Mouse (Mus musculus) lung, adult 18-20 months (tissue): ENCODE results near the gene Limch1.

Experiments used
- DNase-seq, 2 experiments: peaks; one replicate each; pipeline ENCODE4 v3.0.0; 2022; ENCODE audit warnings: mixed read lengths in 2 of 2

Limch1 gene

GRCm38 (mm10) chr5:66836892-66837291 lies 91.3 kb downstream of the Limch1 start:
- no peak for DNase-seq

GRCm38 (mm10) chr5:66841971-66842370 lies 96.3 kb downstream of the Limch1 start:
- no peak for DNase-seq

GRCm38 (mm10) chr5:66842776-66843175 lies 97.1 kb downstream of the Limch1 start:
- no peak for DNase-seq

- DNase-seq, result peak in 1 of 2 experiments; percentile 33
Measured at GRCm38 (mm10) chr5:66848136-66848535, 102.5 kb downstream of the Limch1 start.

- peak; percentile 70 to 76 for DNase-seq
Measured at GRCm38 (mm10) chr5:66849148-66849547, 103.5 kb downstream of the Limch1 start.

GRCm38 (mm10) chr5:66850721-66851251 lies 105.2 kb downstream of the Limch1 start:
- no peak for DNase-seq

GRCm38 (mm10) chr5:66851708-66852107 lies 106.1 kb downstream of the Limch1 start:
- no peak for DNase-seq

GRCm38 (mm10) chr5:66854263-66854662 lies 108.6 kb downstream of the Limch1 start:
- no peak for DNase-seq

GRCm38 (mm10) chr5:66855358-66856107 lies 109.9 kb downstream of the Limch1 start:
- peak; percentile 26 to 42 for DNase-seq

GRCm38 (mm10) chr5:66859506-66859905 lies 113.9 kb downstream of the Limch1 start:
- no peak for DNase-seq

GRCm38 (mm10) chr5:66861232-66862035 lies 115.8 kb downstream of the Limch1 start:
- peak; percentile 39 to 59 for DNase-seq

- DNase-seq, result peak; percentile 28 to 60
Measured at GRCm38 (mm10) chr5:66862151-66862550, 116.5 kb downstream of the Limch1 start.

- no peak for DNase-seq
Measured at GRCm38 (mm10) chr5:66865229-66865628, 119.6 kb downstream of the Limch1 start.

GRCm38 (mm10) chr5:66866019-66866418 lies 120.4 kb downstream of the Limch1 start:
- DNase-seq, result peak; percentile 46 to 52

GRCm38 (mm10) chr5:66869545-66869944 lies 123.9 kb downstream of the Limch1 start:
- no peak for DNase-seq

- DNase-seq, result no peak
Measured at GRCm38 (mm10) chr5:66871521-66872050, 126.0 kb downstream of the Limch1 start.

- peak; percentile 36 to 51 for DNase-seq
Measured at GRCm38 (mm10) chr5:66872053-66872452, 126.4 kb downstream of the Limch1 start.

- no peak for DNase-seq
Measured at GRCm38 (mm10) chr5:66872681-66873080, 127.1 kb downstream of the Limch1 start.

- no peak for DNase-seq
Measured at GRCm38 (mm10) chr5:66876018-66876805, 130.6 kb downstream of the Limch1 start.

- DNase-seq, result no peak
Measured at GRCm38 (mm10) chr5:66877066-66877465, 131.4 kb downstream of the Limch1 start.

GRCm38 (mm10) chr5:66881901-66882341 lies 136.3 kb downstream of the Limch1 start:
- DNase-seq, result peak; percentile 61 to 75

- no peak for DNase-seq
Measured at GRCm38 (mm10) chr5:66882718-66883117, 137.1 kb downstream of the Limch1 start.
